Mouse (Mus musculus) liver, embryonic 15.5 days (tissue): ENCODE measurements around the gene Dhx9. TPM values are rescaled to one million over a fixed set of nuclear protein-coding genes. Genes with fewer than 3 reads are reported as not detected.
"Not testable (repeated sequence)": the region's sequence is repeated elsewhere in the genome, so short reads cannot be mapped to it uniquely, and the experiment has no call there.

Experiments used
- ATAC-seq: fragments of 200-750 bp; cut with Nextera tagmentation; 2 replicates; pipeline ENCODE4 v1.8.0; 2017; ENCODE audit warnings: moderate number of reproducible peaks, mild to moderate bottlenecking, moderate library complexity; ENCODE audit not compliant: insufficient read depth
- H3K27ac ChIP-seq: fragments of 300-500 bp; sonication (generic); replicated peaks from 2 replicates; pipeline ENCODE4 v1.5.1; 2015; ENCODE audit warnings: mild to moderate bottlenecking, inconsistent platforms
- H3K27me3 ChIP-seq: fragments of 300-500 bp; sonication (generic); 2 replicates; pipeline ENCODE4 v1.6.1; 2015; ENCODE audit warnings: mild to moderate bottlenecking, inconsistent platforms
- H3K36me3 ChIP-seq: fragments of 300-500 bp; sonication (generic); replicated peaks from 2 replicates; pipeline ENCODE4 v1.6.1; 2015; ENCODE audit warnings: moderate library complexity, mild to moderate bottlenecking, inconsistent platforms
- H3K4me1 ChIP-seq: fragments of 300-500 bp; sonication (generic); replicated peaks from 2 replicates; pipeline ENCODE4 v1.6.1; 2015; ENCODE audit warnings: inconsistent platforms
- H3K4me2 ChIP-seq: fragments of 300-500 bp; sonication (generic); 2 replicates; pipeline ENCODE4 v1.6.1; 2015; ENCODE audit warnings: moderate library complexity, mild to moderate bottlenecking, inconsistent platforms
- H3K4me3 ChIP-seq: fragments of 300-500 bp; sonication (generic); replicated peaks from 2 replicates; pipeline ENCODE4 v1.5.1; 2015; ENCODE audit warnings: mild to moderate bottlenecking, inconsistent platforms
- H3K9ac ChIP-seq: fragments of 300-500 bp; sonication (generic); 2 replicates; pipeline ENCODE4 v1.6.1; 2015; ENCODE audit warnings: moderate library complexity, mild to moderate bottlenecking, inconsistent platforms
- H3K9me3 ChIP-seq: fragments of 300-500 bp; sonication (generic); replicated peaks from 2 replicates; pipeline ENCODE4 v1.6.1; 2016; ENCODE audit warnings: inconsistent platforms
- WGBS: fragments of 180-500 bp; shearing (Covaris S2); methylation state at CpG from one replicate; pipeline ENCODE4 v1.1.7; 2015; ENCODE audit warnings: mixed read lengths; ENCODE audit not compliant: insufficient replicate concordance; 5-methylcytosine and 5-hydroxymethylcytosine counted together
- polyA plus RNA-seq: library from polyadenylated mRNA; unstranded; fragments of >200 nt; fragmentation: Nextera tagmentation; extraction: Ambion mirVana; gene quantifications from 2 replicates; pipeline ENCODE4 v1.2.1, GENCODE M21; 2015

Gene Dhx9
- polyA plus RNA-seq, 1 experiment from 2014 or later, result 10.7 TPM

GRCm38 (mm10) chr1:153417805-153418204 lies 69.7 kb downstream of the Dhx9 start:
- 60% methylated on average over 4 of the region's 4 CpGs for WGBS
- H3K27ac ChIP-seq, H3K9ac ChIP-seq, H3K4me2 ChIP-seq, H3K4me1 ChIP-seq, H3K27me3 ChIP-seq, H3K9me3 ChIP-seq, H3K36me3 ChIP-seq, H3K4me3 ChIP-seq, ATAC-seq: not testable (repeated sequence)

GRCm38 (mm10) chr1:153416271-153416832 lies 71.1 kb downstream of the Dhx9 start:
- H3K9me3 ChIP-seq, H3K36me3 ChIP-seq, H3K9ac ChIP-seq, H3K27me3 ChIP-seq, H3K4me1 ChIP-seq, H3K4me3 ChIP-seq, ATAC-seq, H3K4me2 ChIP-seq, H3K27ac ChIP-seq: not testable (repeated sequence)
- WGBS, result 68% methylated on average over 3 of the region's 3 CpGs

GRCm38 (mm10) chr1:153415742-153416141 lies 71.7 kb downstream of the Dhx9 start:
- H3K36me3 ChIP-seq, H3K9ac ChIP-seq, H3K27ac ChIP-seq, H3K27me3 ChIP-seq, H3K4me2 ChIP-seq, H3K4me1 ChIP-seq, H3K9me3 ChIP-seq, ATAC-seq, H3K4me3 ChIP-seq: not testable (repeated sequence)
- WGBS, result 47% methylated on average over 3 of the region's 5 CpGs

GRCm38 (mm10) chr1:153414962-153415361 lies 72.5 kb downstream of the Dhx9 start:
- Histone ChIP-seq H3K36me3 (no peaks in the 10 kb centered on the region), H3K4me3 (no peak overlapping the region), H3K27me3 (no peaks in the 10 kb centered on the region), H3K9ac (no peak overlapping the region), H3K4me2 (no peak overlapping the region), H3K27ac (no peak overlapping the region), H3K9me3 (no peaks in the 10 kb centered on the region), H3K4me1 (0 out of 2 replicates have a peak, but pooled peaks cover 3% of the 10 kb centered on the region)
- peak; percentile 47; the same call in 1 of the 2 replicates for ATAC-seq
- 39% methylated on average over 4 of the region's 4 CpGs for WGBS

- H3K4me1 ChIP-seq, ATAC-seq, H3K27me3 ChIP-seq, H3K27ac ChIP-seq, H3K9me3 ChIP-seq, H3K4me3 ChIP-seq, H3K36me3 ChIP-seq, H3K9ac ChIP-seq: not testable (repeated sequence)
- H3K4me2 ChIP-seq, result 0 out of 2 replicates have a peak overlapping the region, but pooled peaks have one; percentile 8
- 55% methylated on average over 24 of the region's 24 CpGs for WGBS
Measured at GRCm38 (mm10) chr1:153414114-153414723, 73.2 kb downstream of the Dhx9 start.

GRCm38 (mm10) chr1:153413397-153414020 lies 74.0 kb downstream of the Dhx9 start:
- not testable (repeated sequence) for ATAC-seq, H3K4me1 ChIP-seq, H3K4me3 ChIP-seq, H3K27me3 ChIP-seq, H3K4me2 ChIP-seq, H3K27ac ChIP-seq, H3K36me3 ChIP-seq, H3K9me3 ChIP-seq, H3K9ac ChIP-seq
- 65% methylated on average over 13 of the region's 13 CpGs for whole genome bisulfite sequencing

GRCm38 (mm10) chr1:153412663-153413396 lies 74.6 kb downstream of the Dhx9 start:
- H3K27me3 ChIP-seq, H3K36me3 ChIP-seq, H3K4me2 ChIP-seq, H3K27ac ChIP-seq, H3K9ac ChIP-seq, H3K4me3 ChIP-seq, H3K9me3 ChIP-seq, ATAC-seq, H3K4me1 ChIP-seq: not testable (repeated sequence)
- 67% methylated on average over 3 of the region's 4 CpGs for WGBS

- no peak overlapping the region for H3K9ac ChIP-seq
- H3K4me2 ChIP-seq, result no peak overlapping the region
- no peak for ATAC-seq
- no peaks in the 10 kb centered on the region for H3K36me3 ChIP-seq
- no peak overlapping the region for H3K4me3 ChIP-seq
- WGBS, result 73% methylated on average over 6 of the region's 6 CpGs
- no peak overlapping the region for H3K27ac ChIP-seq
- H3K9me3 ChIP-seq, result no peaks in the 10 kb centered on the region
- 0 out of 2 replicates have a peak, but pooled peaks cover 3% of the 10 kb centered on the region for H3K4me1 ChIP-seq
- H3K27me3 ChIP-seq, result no peaks in the 10 kb centered on the region
Measured at GRCm38 (mm10) chr1:153411723-153412122, 75.7 kb downstream of the Dhx9 start.

GRCm38 (mm10) chr1:153410915-153411314 lies 76.5 kb downstream of the Dhx9 start:
- H3K9ac ChIP-seq, ATAC-seq, H3K27ac ChIP-seq, H3K4me3 ChIP-seq, H3K4me2 ChIP-seq, H3K27me3 ChIP-seq, H3K36me3 ChIP-seq, H3K4me1 ChIP-seq, H3K9me3 ChIP-seq: not testable (repeated sequence)
- 76% methylated on average over 1 of the region's 4 CpGs for WGBS

GRCm38 (mm10) chr1:153408296-153408695 lies 79.2 kb downstream of the Dhx9 start:
- H3K4me2 ChIP-seq, H3K36me3 ChIP-seq, H3K4me3 ChIP-seq, H3K27ac ChIP-seq, ATAC-seq, H3K27me3 ChIP-seq, H3K9ac ChIP-seq, H3K4me1 ChIP-seq, H3K9me3 ChIP-seq: not testable (repeated sequence)
- WGBS, result 40% methylated on average over 5 of the region's 5 CpGs

- H3K4me2 ChIP-seq, ATAC-seq, H3K9ac ChIP-seq, H3K27me3 ChIP-seq, H3K9me3 ChIP-seq, H3K4me1 ChIP-seq, H3K27ac ChIP-seq, H3K4me3 ChIP-seq, H3K36me3 ChIP-seq: not testable (repeated sequence)
- WGBS, result 68% methylated on average over 11 of the region's 11 CpGs
Measured at GRCm38 (mm10) chr1:153407641-153408040, 79.8 kb downstream of the Dhx9 start.
